Mouse (Mus musculus) testis, postnatal 10 days (tissue): Measurements from ENCODE around the gene Cnr2.

ENCODE experiments used
- DNase-seq: peaks from one replicate; pipeline ENCODE4 v3.0.0; 2021; ENCODE audit warnings: low spot score

Cnr2 gene

GRCm38 (mm10) chr4:135876583-135877020 is 18.6 kb upstream of the Cnr2 start:
- peak; percentile 75 for DNase-seq

- no peak for DNase-seq
These were observed 17.5 kb upstream of the Cnr2 start for GRCm38 (mm10) chr4:135877742-135878141.

GRCm38 (mm10) chr4:135879021-135879420 is 16.2 kb upstream of the Cnr2 start:
- DNase-seq, result no peak

- DNase-seq, result peak; percentile 24
These were observed 15.2 kb upstream of the Cnr2 start for GRCm38 (mm10) chr4:135880018-135880417.

GRCm38 (mm10) chr4:135880576-135880975 is 14.6 kb upstream of the Cnr2 start:
- DNase-seq, result peak; percentile 41

GRCm38 (mm10) chr4:135882023-135882422 is 13.2 kb upstream of the Cnr2 start:
- DNase-seq, result no peak

- peak; percentile 39 for DNase-seq
These were observed 11.8 kb upstream of the Cnr2 start for GRCm38 (mm10) chr4:135883401-135883851.

GRCm38 (mm10) chr4:135883881-135884516 is 11.2 kb upstream of the Cnr2 start:
- peak; percentile 35 for DNase-seq

GRCm38 (mm10) chr4:135884531-135884930 is 10.7 kb upstream of the Cnr2 start:
- DNase-seq, result peak; percentile 44

GRCm38 (mm10) chr4:135885676-135886075 is 9.5 kb upstream of the Cnr2 start:
- peak; percentile 36 for DNase-seq

GRCm38 (mm10) chr4:135886184-135886583 is 9.0 kb upstream of the Cnr2 start:
- peak; percentile 35 for DNase-seq

- peak; percentile 35 for DNase-seq
These were observed 6.6 kb upstream of the Cnr2 start for GRCm38 (mm10) chr4:135888448-135889057.

GRCm38 (mm10) chr4:135889146-135889883 is 5.9 kb upstream of the Cnr2 start:
- peak; percentile 27 for DNase-seq

GRCm38 (mm10) chr4:135889884-135890283 is 5.3 kb upstream of the Cnr2 start:
- peak; percentile 87 for DNase-seq

GRCm38 (mm10) chr4:135891539-135891938 is 3.7 kb upstream of the Cnr2 start:
- DNase-seq, result no peak

- DNase-seq, result no peak
These were observed 2.3 kb upstream of the Cnr2 start for GRCm38 (mm10) chr4:135892884-135893283.

GRCm38 (mm10) chr4:135896157-135896556 is 963 bp downstream of the Cnr2 start:
- no peak for DNase-seq

- DNase-seq, result no peak
These were observed 3.3 kb downstream of the Cnr2 start for GRCm38 (mm10) chr4:135898380-135899049.

- DNase-seq, result no peak
These were observed 3.9 kb downstream of the Cnr2 start for GRCm38 (mm10) chr4:135899050-135899448.

- no peak for DNase-seq
These were observed 4.8 kb downstream of the Cnr2 start for GRCm38 (mm10) chr4:135900008-135900407.

- no peak for DNase-seq
These were observed 7.5 kb downstream of the Cnr2 start for GRCm38 (mm10) chr4:135902606-135903242.

GRCm38 (mm10) chr4:135904810-135905209 is 9.6 kb downstream of the Cnr2 start:
- DNase-seq, result no peak
